Mouse (Mus musculus) frontal cortex, adult 2 months (tissue): ENCODE data around the gene Olfr347. TPM values are rescaled to one million over a fixed set of nuclear protein-coding genes. Genes with fewer than 3 reads are reported as not detected.

Experiments used
- DNase-seq, 2 experiments: peaks; one replicate each; pipeline ENCODE4 v3.0.0; 2022; ENCODE audit warnings: low spot score in 1 of 2; ENCODE audit errors: extremely low spot score in 1 of 2
- polyA plus RNA-seq: library from polyadenylated mRNA; depleted of rRNA; stranded (reverse); fragments of >200 nt; gene quantifications from 2 replicates; pipeline ENCODE4 v1.2.3, GENCODE M21; 2012; rRNA removed

Gene Olfr347
- not detected in 2 replicates for polyA plus RNA-seq

GRCm38 (mm10) chr2:36731602-36732001 lies at the start of gene Olfr347:
Olfr347 (plus strand) TSS chr2:36731902.
- no peak for DNase-seq

GRCm38 (mm10) chr2:36685488-36685887 lies 46.2 kb upstream of the Olfr347 start, which contains the start of gene Olfr346:
Olfr346 (plus strand) TSS chr2:36685788.
- DNase-seq = no peak

- DNase-seq = no peak
Observed at GRCm38 (mm10) chr2:36736226-36736625, 4.5 kb downstream of the Olfr347 start.

GRCm38 (mm10) chr2:36783976-36784375 lies 52.3 kb downstream of the Olfr347 start, which contains the start of gene Olfr348:
Olfr348 (plus strand) TSS chr2:36784276.
- DNase-seq = no peak

Other genes with a start within 250 kb of the Olfr347 start
- gene Olfr341, start 249.4 kb upstream of the Olfr347 start, polyA plus RNA-seq = not detected in 2 replicates
- gene Olfr342, start 206.9 kb upstream of the Olfr347 start, polyA plus RNA-seq = not detected in 2 replicates
- gene Olfr344, start 165.2 kb upstream of the Olfr347 start, polyA plus RNA-seq = not detected in 2 replicates
- not detected in 2 replicates for gene Olfr345, start 91.9 kb upstream of the Olfr347 start, polyA plus RNA-seq
- gene Olfr346, start 46.1 kb upstream of the Olfr347 start, polyA plus RNA-seq = not detected in 2 replicates
- gene Olfr348, start 52.4 kb downstream of the Olfr347 start, polyA plus RNA-seq = not detected in 2 replicates
- gene Olfr50, start 58.6 kb downstream of the Olfr347 start, polyA plus RNA-seq = not detected in 2 replicates
- gene Olfr3, start 85.1 kb downstream of the Olfr347 start, polyA plus RNA-seq = 0.04 and 0.08 TPM in 2 replicates
- not detected in 2 replicates for gene Olfr350, start 114.4 kb downstream of the Olfr347 start, polyA plus RNA-seq
- gene Olfr351, start 130.8 kb downstream of the Olfr347 start, polyA plus RNA-seq = not detected in 2 replicates
- gene Olfr352, start 136.6 kb downstream of the Olfr347 start, polyA plus RNA-seq = not detected in 2 replicates
- not detected in 2 replicates for gene Olfr353, start 161.0 kb downstream of the Olfr347 start, polyA plus RNA-seq
- not detected in 2 replicates for gene Olfr354, start 173.8 kb downstream of the Olfr347 start, polyA plus RNA-seq
- gene Olfr355, start 197.0 kb downstream of the Olfr347 start, polyA plus RNA-seq = not detected in 2 replicates
- gene Olfr356, start 205.2 kb downstream of the Olfr347 start, polyA plus RNA-seq = not detected in 2 replicates